ENCODE assay signal across 24 mouse cellular contexts in the genomic region with DNA sequence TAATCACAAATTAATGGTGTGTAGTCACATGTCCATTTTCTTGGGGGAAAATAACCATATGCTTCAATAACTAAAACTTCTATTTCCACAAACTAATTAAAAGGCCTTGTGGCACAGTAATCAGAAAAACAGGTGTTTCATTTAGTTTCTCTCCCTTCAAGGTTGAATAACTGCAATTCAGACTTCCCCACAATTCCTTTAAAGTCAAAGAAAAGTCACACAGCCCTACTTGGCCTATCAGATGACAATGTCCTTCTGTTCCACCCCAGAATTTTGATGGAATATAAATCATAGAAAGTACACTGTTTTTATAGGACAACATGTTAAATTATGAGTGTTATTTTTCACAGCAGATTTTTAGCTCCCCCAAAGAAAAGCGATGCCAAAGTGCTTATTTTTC.
A peak's percentile ranks its signal among the peaks of the same experiment; 100 is the strongest.
DNase-seq lines count a peak whose midpoint lies in the region; ATAC-seq and TF ChIP-seq lines count a peak whose summit lies in the region.
"Had no signal": no experiment of that assay in that cellular context is flagged by ENCODE, and none has a peak within 500 bp of the region (broad histone marks: within the 10 kb centered on the region; RNA-seq: fewer than 3 reads in every experiment).

No protein-coding gene starts in this region.

- no peaks in the 10 kb centered on the region for H3K9me3 ChIP-seq in kidney, embryonic 15.5 days (replicated peaks)
- H3K9me3 ChIP-seq in kidney, postnatal 0 days (replicated peaks; ENCODE audit: low read length) = no peaks in the 10 kb centered on the region
- H3K9me3 ChIP-seq: embryonic facial prominence, embryonic 10.5 days; embryonic facial prominence, embryonic 12.5 days; forebrain, embryonic 13.5 days; forebrain, embryonic 15.5 days; G1E had no signal

- no peak overlapping the region for H3K4me2 ChIP-seq in kidney, embryonic 15.5 days
- no peak overlapping the region for H3K4me2 ChIP-seq in kidney, postnatal 0 days (ENCODE audit: low read length)
- H3K4me2 ChIP-seq: embryonic facial prominence, embryonic 12.5 days; forebrain, embryonic 13.5 days; forebrain, embryonic 15.5 days had no signal

- ATAC-seq in kidney, embryonic 15.5 days (replicated peaks; ENCODE audit: low FRiP score) = peak; percentile 74
- ATAC-seq in kidney, postnatal 0 days (replicated peaks; ENCODE audit: low FRiP score, low read depth) = no peak
- ATAC-seq: activated CD4-positive, CD25-positive, alpha-beta regulatory T cell, adult 4 months; CD4-positive, CD25-positive, alpha-beta regulatory T cell, adult 4 months; forebrain, embryonic 13.5 days; forebrain, embryonic 15.5 days; forebrain, postnatal 0 days; Patski had no signal

- no peaks in the 10 kb centered on the region for H3K27me3 ChIP-seq in kidney, embryonic 15.5 days
- no peaks in the 10 kb centered on the region for H3K27me3 ChIP-seq in kidney, postnatal 0 days (ENCODE audit: insufficient read depth, low read length)
- H3K27me3 ChIP-seq: CH12.LX; embryonic facial prominence, embryonic 12.5 days; forebrain, embryonic 13.5 days; forebrain, embryonic 15.5 days had no signal

- no peaks in the 10 kb centered on the region for H3K36me3 ChIP-seq in kidney, embryonic 15.5 days
- H3K36me3 ChIP-seq in kidney, postnatal 0 days (ENCODE audit: insufficient read depth, low read length) = no peaks in the 10 kb centered on the region
- H3K36me3 ChIP-seq: embryonic facial prominence, embryonic 10.5 days; embryonic facial prominence, embryonic 12.5 days; forebrain, embryonic 15.5 days; G1E had no signal

- peak; percentile 1 for DNase-seq in cerebellum, adult 9-10 months
- DNase-seq in cerebellum, adult 9-11 months = no peak
- DNase-seq in kidney, postnatal 10 days = no peak
- DNase-seq in kidney, postnatal 0 days (ENCODE audit: low spot score) = peak; percentile 75
- DNase-seq in kidney, adult 18-20 months = no peak
- DNase-seq: adrenal gland, adult 8-10 months; adrenal gland, postnatal 14 days; adrenal gland, postnatal 36 days; B cell, adult 2 months; cerebellum, adult 11-12 months; cerebellum, adult 2 months; cerebellum, postnatal 10 days; cerebellum, postnatal 25 days; forebrain, postnatal 0 days had no signal

- no peak overlapping the region for H3K9ac ChIP-seq in kidney, embryonic 15.5 days
- H3K9ac ChIP-seq in kidney, postnatal 0 days (ENCODE audit: low read depth, low read length) = no peak overlapping the region
- H3K9ac ChIP-seq: embryonic facial prominence, embryonic 12.5 days; forebrain, embryonic 13.5 days; forebrain, embryonic 15.5 days; forebrain, postnatal 0 days had no signal

- no peak overlapping the region for H3K27ac ChIP-seq in kidney, embryonic 15.5 days
- H3K27ac ChIP-seq in kidney, postnatal 0 days = no peak overlapping the region
- H3K27ac ChIP-seq: embryonic facial prominence, embryonic 10.5 days; embryonic facial prominence, embryonic 12.5 days; forebrain, embryonic 13.5 days; forebrain, embryonic 15.5 days had no signal

- TF ChIP-seq CTCF in kidney, postnatal 0 days (IDR thresholded peaks at IDR 0.05; ENCODE audit: low read depth) = no peak

- 44% methylated on average over 1 of the region's 1 CpGs for WGBS in kidney, embryonic 15.5 days
- 31% methylated on average over 1 of the region's 1 CpGs for WGBS in kidney, postnatal 0 days

- H3K4me1 ChIP-seq in kidney, embryonic 15.5 days = no peaks in the 10 kb centered on the region
- H3K4me1 ChIP-seq in kidney, postnatal 0 days (replicated peaks; ENCODE audit: insufficient read depth, low read length) = peaks cover 6% of the 10 kb centered on the region; the same call in 1 of the 2 replicates
- H3K4me1 ChIP-seq: embryonic facial prominence, embryonic 10.5 days; embryonic facial prominence, embryonic 12.5 days; forebrain, embryonic 13.5 days; forebrain, embryonic 15.5 days had no signal

- no peak overlapping the region for H3K4me3 ChIP-seq in kidney, embryonic 15.5 days (replicated peaks)
- H3K4me3 ChIP-seq in kidney, postnatal 0 days (replicated peaks; ENCODE audit: low read depth, low read length) = no peak overlapping the region
- H3K4me3 ChIP-seq: embryonic facial prominence, embryonic 10.5 days; embryonic facial prominence, embryonic 12.5 days; forebrain, embryonic 13.5 days; forebrain, embryonic 15.5 days had no signal

Comparison
In these comparisons a context has a peak if more than half of its experiments do, and no peak if none do; other contexts are left out.
1. DNase-seq: peak in cerebellum, adult 9-10 months (single experiment) and kidney, postnatal 0 days (single experiment); none in cerebellum, adult 9-11 months (single experiment), kidney, postnatal 10 days (single experiment) and kidney, adult 18-20 months (single experiment).